Mouse (Mus musculus): ENCODE results near the gene Mfsd14a. TPM values are rescaled to one million over a fixed set of nuclear protein-coding genes. Genes with fewer than 3 reads are reported as not detected.

Gene Mfsd14a
- polyA plus RNA-seq, 2 experiments, result 15.5 to 33.0 TPM

- WGBS (ENCODE audit: insufficient replicate concordance), result 53% methylated on average over 5 of the region's 5 CpGs
- Histone ChIP-seq H3K27me3 (ENCODE audit: control insufficient read depth, insufficient read depth, low read length) (no peaks in the 10 kb centered on the region), H3K4me2 (ENCODE audit: low read depth) (no peak overlapping the region), H3K4me3 (ENCODE audit: insufficient read depth in 1 of 2, low read depth in 2 of 2, low read length in 2 of 2) (no peak overlapping the region), H3K27ac (no peak overlapping the region), H3K4me1 (replicated peaks; ENCODE audit: control insufficient read depth in 2 of 2, insufficient read depth in 2 of 2, low read length in 1 of 2) (peaks cover 5 to 21% of the 10 kb centered on the region in 2 experiments), H3K9me3 (ENCODE audit: control insufficient read depth, low read length) (no peaks in the 10 kb centered on the region), H3K36me3 (replicated peaks; ENCODE audit: control insufficient read depth, insufficient read depth, low read depth) (no peaks in the 10 kb centered on the region; the same call in 1 of the 2 replicates), H3K9ac (replicated peaks) (no peak overlapping the region)
- TF ChIP-seq CTCF (IDR thresholded peaks at IDR 0.05; ENCODE audit: low read depth) (no peak), EP300 (IDR thresholded peaks at IDR 0.05; ENCODE audit: low read depth) (no peak)
- DNase-seq (ENCODE audit: low read depth in 3 of 3, low spot score in 3 of 3) (no peak), ATAC-seq (ENCODE audit: insufficient read depth) (no peak)
These were observed 9.1 kb downstream of the Mfsd14a start for GRCm38 (mm10) chr3:116653278-116653945.

DNA sequence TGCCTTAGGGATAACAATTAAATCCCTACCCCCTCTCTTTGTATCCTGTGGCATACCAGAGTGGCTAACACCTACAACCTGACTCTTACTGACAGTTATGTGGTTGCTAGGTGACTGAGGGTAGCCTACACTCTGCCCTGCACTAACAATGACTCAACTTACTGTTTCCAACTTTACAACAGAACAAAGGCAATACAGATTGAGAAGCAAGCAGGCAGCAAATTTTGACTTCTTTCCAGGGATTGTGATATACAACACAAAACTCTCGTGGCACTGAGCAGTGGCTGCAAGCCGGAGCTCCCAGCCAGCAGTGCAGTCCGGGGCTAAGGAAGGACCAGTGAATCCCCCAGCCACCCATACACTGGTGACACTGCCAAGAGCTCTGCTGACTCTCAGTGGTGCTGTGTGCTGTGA lies 10.4 kb downstream of the Mfsd14a start:
- ATAC-seq (ENCODE audit: insufficient read depth) (no peak), DNase-seq (ENCODE audit: low read depth in 3 of 3, low spot score in 3 of 3) (no peak)
- H3K9ac ChIP-seq (replicated peaks), result no peak overlapping the region
- WGBS (ENCODE audit: insufficient replicate concordance), result 70% methylated on average over 3 of the region's 3 CpGs
- H3K36me3 ChIP-seq (replicated peaks; ENCODE audit: control insufficient read depth, insufficient read depth, low read depth), result peaks cover 6% of the 10 kb centered on the region
- H3K4me2 ChIP-seq (ENCODE audit: low read depth), result no peak overlapping the region
- TF ChIP-seq EP300 (IDR thresholded peaks at IDR 0.05; ENCODE audit: low read depth) (no peak), CTCF (IDR thresholded peaks at IDR 0.05; ENCODE audit: low read depth) (no peak)
- H3K4me1 ChIP-seq (replicated peaks; ENCODE audit: control insufficient read depth in 2 of 2, insufficient read depth in 2 of 2, low read length in 1 of 2), result peaks cover 5 to 14% of the 10 kb centered on the region in 2 experiments
- no peaks in the 10 kb centered on the region for H3K27me3 ChIP-seq (ENCODE audit: control insufficient read depth, insufficient read depth, low read length)
- no peak overlapping the region for H3K4me3 ChIP-seq (ENCODE audit: insufficient read depth in 1 of 2, low read depth in 2 of 2, low read length in 2 of 2)
- H3K9me3 ChIP-seq (ENCODE audit: control insufficient read depth, low read length), result no peaks in the 10 kb centered on the region
- H3K27ac ChIP-seq, result no peak overlapping the region

DNA sequence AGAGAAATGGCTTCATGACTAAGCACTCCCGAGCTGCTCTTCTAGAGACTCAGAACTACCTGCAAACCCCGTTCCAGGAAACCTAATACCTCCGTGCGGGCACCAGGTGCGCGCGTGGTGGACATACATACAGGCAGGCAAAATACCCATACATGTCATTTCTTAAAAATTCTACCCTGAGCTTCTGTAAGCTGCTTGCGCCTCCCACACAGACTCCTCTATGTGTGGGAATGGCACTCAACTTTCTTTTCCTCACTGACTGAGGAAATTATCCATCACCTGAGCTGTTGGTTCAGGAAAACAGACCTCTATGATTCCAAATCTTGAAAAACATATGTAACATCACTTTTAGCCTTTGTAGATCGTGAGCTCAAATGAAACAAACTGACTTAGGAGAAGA lies 11.8 kb downstream of the Mfsd14a start:
- TF ChIP-seq CTCF (IDR thresholded peaks at IDR 0.05; ENCODE audit: low read depth), result no peak
- TF ChIP-seq EP300 (IDR thresholded peaks at IDR 0.05; ENCODE audit: low read depth), result no peak
- no peak overlapping the region for H3K4me3 ChIP-seq (ENCODE audit: insufficient read depth in 1 of 2, low read depth in 2 of 2, low read length in 2 of 2)
- no peaks in the 10 kb centered on the region for H3K9me3 ChIP-seq (ENCODE audit: control insufficient read depth, low read length)
- ATAC-seq (ENCODE audit: insufficient read depth), result no peak
- no peak for DNase-seq (ENCODE audit: low read depth in 3 of 3, low spot score in 3 of 3)
- no peak overlapping the region for H3K4me2 ChIP-seq (ENCODE audit: low read depth)
- WGBS (ENCODE audit: insufficient replicate concordance), result 91% methylated on average over 9 of the region's 9 CpGs
- H3K4me1 ChIP-seq (replicated peaks; ENCODE audit: control insufficient read depth in 2 of 2, insufficient read depth in 2 of 2, low read length in 1 of 2), result peaks cover 5 to 14% of the 10 kb centered on the region in 2 experiments
- H3K27ac ChIP-seq, result no peak overlapping the region
- peaks cover 13% of the 10 kb centered on the region for H3K36me3 ChIP-seq (replicated peaks; ENCODE audit: control insufficient read depth, insufficient read depth, low read depth)
- no peak overlapping the region for H3K9ac ChIP-seq (replicated peaks)
- no peaks in the 10 kb centered on the region for H3K27me3 ChIP-seq (ENCODE audit: control insufficient read depth, insufficient read depth, low read length)

- Histone ChIP-seq H3K9me3 (ENCODE audit: control insufficient read depth, low read length) (no peaks in the 10 kb centered on the region), H3K9ac (replicated peaks) (no peak overlapping the region), H3K4me1 (replicated peaks; ENCODE audit: control insufficient read depth in 2 of 2, insufficient read depth in 2 of 2, low read length in 1 of 2) (peaks cover 3 to 12% of the 10 kb centered on the region in 2 experiments), H3K27me3 (ENCODE audit: control insufficient read depth, insufficient read depth, low read length) (no peaks in the 10 kb centered on the region), H3K4me2 (ENCODE audit: low read depth) (no peak overlapping the region), H3K4me3 (ENCODE audit: insufficient read depth in 1 of 2, low read depth in 2 of 2, low read length in 2 of 2) (no peak overlapping the region), H3K27ac (no peak overlapping the region), H3K36me3 (replicated peaks; ENCODE audit: control insufficient read depth, insufficient read depth, low read depth) (peaks cover 22% of the 10 kb centered on the region)
- ATAC-seq (ENCODE audit: insufficient read depth) (no peak), DNase-seq (ENCODE audit: low read depth in 3 of 3, low spot score in 3 of 3) (no peak)
- WGBS (ENCODE audit: insufficient replicate concordance), result 81% methylated on average over 7 of the region's 7 CpGs
- TF ChIP-seq CTCF (IDR thresholded peaks at IDR 0.05; ENCODE audit: low read depth) (no peak), EP300 (IDR thresholded peaks at IDR 0.05; ENCODE audit: low read depth) (no peak)
These were observed 13.7 kb downstream of the Mfsd14a start for GRCm38 (mm10) chr3:116648805-116649204.

GRCm38 (mm10) chr3:116646387-116646786 lies 16.1 kb downstream of the Mfsd14a start:
- Histone ChIP-seq H3K36me3 (replicated peaks; ENCODE audit: control insufficient read depth, insufficient read depth, low read depth) (peaks cover 35% of the 10 kb centered on the region), H3K9ac (replicated peaks) (no peak overlapping the region), H3K9me3 (ENCODE audit: control insufficient read depth, low read length) (no peaks in the 10 kb centered on the region), H3K4me1 (replicated peaks; ENCODE audit: control insufficient read depth in 2 of 2, insufficient read depth in 2 of 2, low read length in 1 of 2) (peaks cover 0 to 3% of the 10 kb centered on the region in 2 experiments; a peak in 2 of 4 replicates), H3K4me3 (ENCODE audit: insufficient read depth in 1 of 2, low read depth in 2 of 2, low read length in 2 of 2) (no peak overlapping the region), H3K27ac (no peak overlapping the region), H3K4me2 (ENCODE audit: low read depth) (no peak overlapping the region), H3K27me3 (ENCODE audit: control insufficient read depth, insufficient read depth, low read length) (no peaks in the 10 kb centered on the region)
- no peak for ATAC-seq (ENCODE audit: insufficient read depth)
- DNase-seq (ENCODE audit: low read depth in 3 of 3, low spot score in 3 of 3), result no peak
- 78% methylated on average over 1 of the region's 1 CpGs for WGBS (ENCODE audit: insufficient replicate concordance)
- TF ChIP-seq EP300 (IDR thresholded peaks at IDR 0.05; ENCODE audit: low read depth) (no peak), CTCF (IDR thresholded peaks at IDR 0.05; ENCODE audit: low read depth) (no peak)
